In genomic region chr15:84121036-84121435, GRCm38 (mm10) we compare ENCODE assay signal across 24 mouse cellular contexts. TPM values are rescaled to one million over a fixed set of nuclear protein-coding genes. Genes with fewer than 3 reads are reported as not detected.
"Had no signal": no experiment of that assay in that cellular context is flagged by ENCODE, and none has a peak within 500 bp of the region (broad histone marks: within the 10 kb centered on the region; RNA-seq: fewer than 3 reads in every experiment).

No protein-coding gene starts in this region.

- H3K27ac ChIP-seq: kidney, embryonic 15.5 days; left cerebral cortex, adult 2 months; limb, embryonic 12.5 days; liver, embryonic 15.5 days; midbrain, embryonic 10.5 days; midbrain, embryonic 13.5 days; neural tube, embryonic 13.5 days; stomach, embryonic 15.5 days had no signal

- H3K4me3 ChIP-seq: kidney, embryonic 15.5 days; left cerebral cortex, adult 2 months; limb, embryonic 12.5 days; liver, embryonic 15.5 days; midbrain, embryonic 10.5 days; midbrain, embryonic 13.5 days; myocyte; neural tube, embryonic 13.5 days; stomach, embryonic 15.5 days had no signal

- H3K27me3 ChIP-seq: kidney, embryonic 15.5 days; limb, embryonic 12.5 days; liver, embryonic 15.5 days; midbrain, embryonic 13.5 days; neural tube, embryonic 13.5 days; stomach, embryonic 15.5 days had no signal

- DNase-seq: layer of hippocampus, postnatal 36 days; lung, adult 2 months; lung, postnatal 4 days; right cerebral cortex, postnatal 25 days; spleen, adult 18-20 months; thymus, postnatal 25 days had no signal

- ATAC-seq: midbrain, embryonic 16.5 days had no signal

- H3K9me3 ChIP-seq: kidney, embryonic 15.5 days; liver, embryonic 15.5 days; midbrain, embryonic 13.5 days; stomach, embryonic 15.5 days had no signal

- H3K4me1 ChIP-seq: kidney, embryonic 15.5 days; limb, embryonic 12.5 days; midbrain, embryonic 10.5 days; midbrain, embryonic 13.5 days; neural tube, embryonic 13.5 days; stomach, embryonic 15.5 days had no signal

- H3K9ac ChIP-seq: kidney, embryonic 15.5 days; limb, embryonic 12.5 days; liver, embryonic 15.5 days; midbrain, embryonic 13.5 days; neural tube, embryonic 13.5 days; stomach, embryonic 15.5 days had no signal

- H3K36me3 ChIP-seq: kidney, embryonic 15.5 days; limb, embryonic 12.5 days; liver, embryonic 15.5 days; midbrain, embryonic 10.5 days; midbrain, embryonic 13.5 days; neural tube, embryonic 13.5 days; stomach, embryonic 15.5 days had no signal

- H3K4me2 ChIP-seq: kidney, embryonic 15.5 days; limb, embryonic 12.5 days; liver, embryonic 15.5 days; midbrain, embryonic 13.5 days; neural tube, embryonic 13.5 days; stomach, embryonic 15.5 days had no signal

RNA-seq across cellular contexts. Expression of gene Pnpla5, which starts 1.9 kb away (rescaled TPM):
- total RNA-seq: layer of hippocampus, adult 8-10 months; layer of hippocampus, postnatal 10 days; layer of hippocampus, postnatal 36 days; left cerebral cortex, adult 2 months; left cerebral cortex, postnatal 10 days; left cerebral cortex, postnatal 36 days; megakaryocyte progenitor cell, adult 5-6 weeks; monocyte, adult 5-6 weeks; neutrophil, adult 5-6 weeks had no signal
- polyA plus RNA-seq: kidney, embryonic 15.5 days; limb, embryonic 12.5 days; liver, embryonic 15.5 days; lung, embryonic 16.5 days; midbrain, embryonic 10.5 days; midbrain, embryonic 13.5 days; midbrain, embryonic 16.5 days; myocyte; neural tube, embryonic 13.5 days; stomach, embryonic 15.5 days had no signal

RNA-seq across cellular contexts. Expression of gene Sult4a1, which starts 15.5 kb away (rescaled TPM):
- total RNA-seq: megakaryocyte progenitor cell, adult 5-6 weeks; neutrophil, adult 5-6 weeks had no signal
- polyA plus RNA-seq: myocyte had no signal

RNA-seq across cellular contexts. Expression of gene Pnpla3, which starts 46.6 kb away (rescaled TPM):
- total RNA-seq: megakaryocyte progenitor cell, adult 5-6 weeks; monocyte, adult 5-6 weeks; neutrophil, adult 5-6 weeks had no signal
- polyA plus RNA-seq: lung, embryonic 16.5 days had no signal

RNA-seq across cellular contexts. Expression of gene Efcab6, which starts 55.9 kb away (rescaled TPM):
- total RNA-seq: megakaryocyte progenitor cell, adult 5-6 weeks; neutrophil, adult 5-6 weeks had no signal
- polyA plus RNA-seq: liver, embryonic 15.5 days; myocyte had no signal
